Mouse (Mus musculus) liver, adult (tissue): Measurements from ENCODE around the gene Lyzl4.

Experiments used
- GATA4 ChIP-seq: IDR thresholded peaks from 2 replicates; pipeline ENCODE4 v1.6.1; 2014; ENCODE audit warnings: mild to moderate bottlenecking, low read length; ENCODE audit not compliant: insufficient replicate concordance

The Lyzl4 gene

DNA sequence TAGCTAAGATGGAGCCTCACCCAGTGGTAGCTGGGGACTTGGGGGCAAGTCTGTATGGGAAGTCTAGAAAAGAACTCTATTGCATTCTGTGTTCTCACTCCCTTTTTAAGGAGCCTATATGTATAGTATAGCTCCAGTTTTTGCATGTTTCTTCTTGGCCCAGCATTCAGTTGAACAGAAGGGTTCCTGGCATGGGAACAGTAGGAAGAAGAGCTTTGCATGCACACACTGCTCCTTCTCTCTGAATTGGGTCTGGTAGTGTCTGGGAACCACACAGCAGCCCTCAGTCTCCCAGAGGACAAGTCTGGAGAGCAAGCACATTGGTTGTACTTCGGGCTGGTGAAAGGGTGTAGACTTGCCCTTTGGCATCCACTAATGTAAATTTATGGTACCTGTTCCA lies 11.3 kb downstream of the Lyzl4 start:
- no peak for TF ChIP-seq GATA4

- TF ChIP-seq GATA4, result no peak
Measured at GRCm38 (mm10) chr9:121624920-121625319, 17.0 kb downstream of the Lyzl4 start.

GRCm38 (mm10) chr9:121623235-121623634 lies 18.7 kb downstream of the Lyzl4 start:
- no peak for TF ChIP-seq GATA4

DNA sequence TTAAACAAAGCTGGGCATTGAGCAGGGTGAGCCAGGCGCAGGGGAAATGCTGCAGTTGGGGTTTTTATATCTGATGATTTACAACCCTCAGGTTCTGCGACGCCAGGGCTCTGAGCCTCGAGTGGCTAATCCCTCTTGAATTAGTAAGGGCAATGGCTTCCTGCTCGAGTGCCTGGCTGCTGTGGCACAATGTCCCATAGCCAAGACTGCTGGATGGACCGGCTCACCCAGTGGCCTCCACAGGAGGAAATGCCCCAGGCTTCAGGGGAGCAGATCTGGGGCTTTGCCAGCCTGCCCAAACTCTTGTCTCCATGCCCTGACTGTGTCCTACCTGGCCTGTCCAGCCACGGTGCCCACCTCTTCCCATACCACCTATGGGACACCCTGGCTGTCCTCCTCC lies 22.5 kb downstream of the Lyzl4 start:
- TF ChIP-seq GATA4, result no peak

GRCm38 (mm10) chr9:121616471-121616870 lies 25.4 kb downstream of the Lyzl4 start:
- TF ChIP-seq GATA4, result no peak

GRCm38 (mm10) chr9:121614241-121614757 lies 27.6 kb downstream of the Lyzl4 start:
- no peak for TF ChIP-seq GATA4

DNA sequence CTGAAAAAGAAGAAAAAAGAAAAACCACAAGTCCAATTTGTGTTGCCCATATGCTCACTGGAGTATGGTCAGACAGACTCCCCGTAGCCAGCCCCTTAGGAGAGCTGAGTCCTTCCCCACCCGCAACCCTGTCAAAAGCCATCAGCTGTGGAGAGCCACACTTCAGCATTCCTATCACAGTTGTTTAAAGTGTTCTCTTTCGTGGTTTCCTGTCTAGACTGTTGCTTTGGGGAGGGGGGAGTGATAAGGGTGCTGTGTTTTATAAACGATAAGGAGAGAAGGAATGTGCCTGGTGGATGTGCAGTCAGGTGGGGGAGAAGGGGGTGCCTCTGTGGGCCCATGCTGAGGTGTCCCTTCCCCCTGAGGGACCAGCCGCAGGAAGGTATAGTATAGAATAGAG lies 28.7 kb downstream of the Lyzl4 start:
- no peak for TF ChIP-seq GATA4

GRCm38 (mm10) chr9:121609381-121609780 lies 32.5 kb downstream of the Lyzl4 start:
- no peak for TF ChIP-seq GATA4

DNA sequence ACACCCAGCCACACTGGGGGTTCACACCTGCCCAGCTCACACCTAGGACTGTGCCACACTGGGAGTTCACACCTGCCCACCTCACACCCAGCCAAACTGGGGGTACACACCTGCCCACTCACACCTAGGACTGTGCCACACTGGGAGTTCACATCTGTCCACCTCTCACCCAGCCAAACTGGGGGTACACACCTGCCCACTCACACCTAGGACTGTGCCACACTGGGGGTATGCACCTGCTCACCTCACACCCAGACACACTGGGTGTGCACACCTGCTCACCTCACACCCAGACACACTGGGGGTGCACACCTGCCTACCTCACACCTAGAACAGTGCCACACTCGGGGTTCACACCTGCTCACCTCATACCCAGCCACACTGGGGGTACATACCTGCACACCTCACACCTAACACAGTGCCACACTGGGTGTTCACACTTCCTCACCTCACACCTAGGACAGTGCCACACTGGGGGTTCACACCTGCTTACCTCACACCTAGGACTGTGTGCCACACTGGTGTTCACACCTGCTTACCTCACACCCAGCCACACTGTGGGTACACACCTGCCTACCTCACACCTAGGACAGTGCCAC lies 35.3 kb downstream of the Lyzl4 start:
- no peak for TF ChIP-seq GATA4

GRCm38 (mm10) chr9:121605414-121606278 lies 36.2 kb downstream of the Lyzl4 start:
- no peak for TF ChIP-seq GATA4

DNA sequence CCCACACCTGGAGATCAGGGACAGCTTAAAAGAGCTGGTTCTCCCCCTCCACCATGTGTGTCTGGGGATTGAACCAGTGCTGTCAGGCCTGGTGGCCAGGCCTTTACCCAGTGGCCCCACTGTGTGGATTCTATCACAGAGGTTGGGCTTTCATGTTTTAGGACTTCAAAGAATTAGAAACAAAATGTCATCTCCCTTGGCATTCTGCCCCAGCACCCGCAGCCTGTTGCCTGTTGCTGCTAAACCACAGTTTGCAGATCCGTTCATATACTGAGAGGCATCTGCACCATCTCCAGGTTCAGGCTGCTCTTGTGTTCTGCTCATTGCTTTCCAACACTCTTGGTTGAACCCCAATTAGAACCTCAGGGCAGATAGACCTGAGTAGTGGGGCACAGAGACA lies 39.5 kb downstream of the Lyzl4 start:
- TF ChIP-seq GATA4, result no peak

GRCm38 (mm10) chr9:121600861-121601427 lies 41.0 kb downstream of the Lyzl4 start:
- TF ChIP-seq GATA4, result no peak

DNA sequence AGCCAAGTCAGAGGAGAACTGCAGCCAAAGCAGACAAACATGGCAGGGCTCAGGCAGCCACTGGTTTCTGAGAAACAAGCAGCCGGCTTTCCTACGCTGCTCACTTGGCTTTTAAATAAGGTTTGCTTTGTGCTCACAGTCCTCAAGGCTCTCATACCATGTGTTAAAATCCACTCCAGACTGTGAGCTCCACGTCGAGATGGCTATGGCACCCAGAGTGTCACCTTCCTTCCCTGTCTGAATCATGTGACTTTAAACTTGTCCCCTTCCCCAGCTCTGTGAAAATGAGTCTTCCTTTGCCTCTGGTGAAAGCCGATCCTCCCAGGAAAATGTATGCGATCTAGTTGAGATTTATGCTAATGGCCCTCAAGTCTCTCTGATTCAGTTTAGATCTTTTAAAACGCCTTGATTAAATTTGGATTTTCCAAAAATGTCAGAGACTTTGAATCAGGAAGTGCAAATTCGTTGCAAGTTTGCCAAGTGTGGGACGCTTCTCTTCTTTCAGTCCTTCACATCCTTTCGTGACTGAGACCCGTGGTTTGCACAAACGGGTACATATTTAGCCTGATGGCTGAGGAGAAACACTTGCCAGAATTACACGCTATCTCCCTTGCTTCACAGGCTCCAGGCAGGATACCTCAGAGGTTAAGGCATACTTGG lies 41.6 kb downstream of the Lyzl4 start:
- TF ChIP-seq GATA4, result no peak

DNA sequence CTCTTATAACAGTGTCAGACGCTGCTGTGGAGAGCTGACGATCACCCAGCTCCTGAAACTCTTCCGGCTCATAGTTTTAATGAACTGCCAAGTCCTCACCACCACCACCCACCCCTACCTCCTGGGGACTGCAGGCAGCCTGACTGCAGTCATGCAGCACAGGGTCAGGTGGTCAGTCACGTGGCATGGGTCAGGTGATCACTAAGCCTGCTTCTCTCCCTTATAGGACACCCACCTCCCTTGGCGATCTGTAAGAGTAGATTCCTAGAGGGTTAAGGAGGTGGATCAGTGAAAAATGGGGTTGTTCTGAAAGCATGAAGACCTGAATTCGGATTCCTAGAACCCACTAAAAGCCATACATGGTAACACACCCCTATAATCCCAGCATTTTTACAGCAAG lies 42.3 kb downstream of the Lyzl4 start:
- TF ChIP-seq GATA4, result no peak

- no peak for TF ChIP-seq GATA4
Measured at GRCm38 (mm10) chr9:121598106-121598505, 43.8 kb downstream of the Lyzl4 start.
